Mouse (Mus musculus): ENCODE measurements at regions not wholly inside any gene's neighbourhood (a gene's known extent, or its start where the extent isn't known, plus 50 kb on each side); places are given as distances from the start of the nearest gene placed in this dataset.

GRCm38 (mm10) chr19:15513197-15513596 is 433.9 kb downstream of the Psat1 start:
- 73% methylated on average over 4 of the region's 4 CpGs for WGBS
- no peak for DNase-seq (ENCODE audit: low read depth, low spot score)

DNA sequence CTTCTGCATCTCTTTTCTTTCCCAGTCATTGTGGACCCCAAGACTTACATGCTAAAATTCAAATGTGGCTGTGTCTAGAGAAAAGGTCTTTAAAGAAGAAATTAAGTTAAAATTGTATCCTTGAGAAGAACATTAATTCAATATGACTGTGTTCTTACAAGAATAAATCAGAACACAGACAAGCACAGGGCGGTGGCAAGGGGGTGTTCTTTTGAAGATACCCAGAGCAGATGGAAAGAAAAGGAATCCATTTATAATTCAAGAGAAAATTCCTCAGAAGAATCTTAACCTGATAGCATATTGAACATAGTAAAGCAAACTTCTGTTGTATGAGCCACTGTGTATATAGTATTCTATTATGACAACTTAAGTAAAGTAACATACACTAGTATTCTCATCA is 436.7 kb downstream of the Psat1 start:
- WGBS = 90% methylated on average over 1 of the region's 1 CpGs

DNA sequence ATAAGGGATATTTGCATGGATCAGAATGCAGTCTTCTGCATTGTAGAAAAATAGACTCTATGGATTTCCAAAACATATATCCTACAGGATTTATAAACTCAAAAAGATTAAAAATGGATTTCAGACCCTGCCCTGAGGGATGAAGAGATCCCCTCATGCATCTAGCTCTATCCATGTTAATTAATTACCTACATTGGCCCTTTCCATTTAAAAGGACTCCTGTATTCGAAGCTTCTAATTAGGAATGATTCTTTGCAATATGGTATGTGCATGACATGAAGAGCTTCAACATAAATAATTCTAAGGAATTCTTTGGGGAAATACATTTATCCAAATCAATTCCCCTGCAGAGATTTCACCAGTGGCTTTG is 444.2 kb downstream of the Psat1 start:
- DNase-seq (ENCODE audit: low read depth, low spot score) = no peak
- 82% methylated on average over 1 of the region's 1 CpGs for WGBS

More for the DNA sequence above, 436.7 kb downstream of the Psat1 start:
- DNase-seq (ENCODE audit: low read depth, low spot score) = no peak

GRCm38 (mm10) chr19:15502315-15502984 is 444.7 kb downstream of the Psat1 start:
- no peak for DNase-seq (ENCODE audit: low read depth, low spot score)
- 84% methylated on average over 9 of the region's 9 CpGs for WGBS

DNA sequence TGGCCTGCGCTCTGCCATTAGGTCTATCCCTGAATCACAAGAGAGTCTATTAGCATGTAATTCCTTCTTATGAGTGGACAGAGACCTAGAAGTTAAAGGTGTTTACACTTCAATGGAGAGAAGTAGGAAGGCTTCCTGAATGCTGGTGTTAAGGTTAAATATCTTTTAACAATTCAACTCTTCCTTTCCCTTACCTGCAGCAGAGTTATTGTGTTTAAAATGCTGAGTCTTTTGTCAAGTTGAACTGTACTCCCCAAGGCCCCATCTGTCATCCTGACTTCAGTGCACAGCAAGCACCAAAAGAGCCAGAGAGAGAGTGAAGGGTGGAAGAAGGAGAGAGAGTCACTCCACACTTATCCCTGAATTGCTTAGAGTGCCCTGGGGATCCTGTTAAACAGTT is 451.6 kb downstream of the Psat1 start:
- 100% methylated on average over 1 of the region's 1 CpGs for whole genome bisulfite sequencing

GRCm38 (mm10) chr19:15487576-15487975 is 459.6 kb downstream of the Psat1 start:
- no peak for DNase-seq (ENCODE audit: low read depth, low spot score)
- 85% methylated on average over 5 of the region's 5 CpGs for WGBS

More for the DNA sequence above, 451.6 kb downstream of the Psat1 start:
- no peak for DNase-seq (ENCODE audit: low read depth, low spot score)

DNA sequence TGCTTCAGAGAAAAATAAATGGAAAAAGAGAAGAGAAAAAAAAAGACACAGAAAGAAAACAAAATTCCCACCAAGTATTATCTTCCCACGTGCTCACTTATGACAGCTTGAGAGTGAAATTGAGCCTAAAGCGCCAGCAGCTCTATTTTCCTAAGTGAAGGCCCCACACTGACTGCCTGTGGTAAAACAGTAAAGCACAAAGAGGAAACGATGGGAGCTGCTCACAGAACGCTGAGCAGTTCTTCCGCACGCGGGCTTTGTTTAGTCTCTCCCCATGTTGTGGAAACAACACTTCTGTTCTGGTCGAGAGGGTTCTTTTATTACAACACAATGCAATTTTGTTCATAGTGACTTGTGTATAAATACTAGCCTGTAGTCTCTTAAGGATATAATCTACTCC is 465.5 kb downstream of the Psat1 start:
- no peak for DNase-seq (ENCODE audit: low read depth, low spot score)
- 46% methylated on average over 8 of the region's 8 CpGs for WGBS

GRCm38 (mm10) chr19:15469541-15469940 is 477.6 kb downstream of the Psat1 start:
- DNase-seq (ENCODE audit: low read depth, low spot score) = no peak
- WGBS = 69% methylated on average over 10 of the region's 10 CpGs

GRCm38 (mm10) chr19:15466713-15467112 is 480.4 kb downstream of the Psat1 start:
- DNase-seq (ENCODE audit: low read depth, low spot score) = no peak
- 80% methylated on average over 8 of the region's 8 CpGs for WGBS

DNA sequence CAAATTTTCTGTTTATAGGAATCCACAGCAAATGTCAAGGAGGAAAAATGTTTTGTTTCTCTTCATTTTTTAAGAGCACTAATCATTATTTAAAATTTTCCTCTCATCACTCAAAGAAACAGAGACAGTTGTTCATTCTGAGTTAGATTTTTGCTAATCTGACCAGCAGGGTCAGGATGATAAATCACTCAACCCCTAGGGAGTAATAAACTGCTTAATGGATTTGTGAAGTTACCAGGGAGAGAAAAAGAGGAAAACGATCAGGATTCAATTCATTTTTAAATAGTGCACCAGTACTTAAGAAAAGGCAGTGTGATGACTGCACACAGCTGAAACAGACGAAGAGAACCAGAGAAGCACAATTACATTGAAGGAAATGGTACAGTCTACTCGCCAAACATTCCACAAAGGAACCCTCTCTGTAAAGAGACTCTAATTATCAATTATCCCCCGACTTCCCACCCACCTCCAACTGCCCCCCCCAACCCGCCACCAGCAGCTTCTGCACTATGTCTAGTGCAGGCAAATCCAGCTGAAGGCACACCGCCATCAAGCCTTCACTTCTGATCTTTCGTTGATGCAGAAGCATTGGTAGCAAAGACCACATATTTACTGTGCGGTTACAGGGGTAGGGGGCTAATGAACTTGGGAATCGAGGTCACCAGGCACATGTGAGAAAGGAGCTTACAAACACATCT is 481.9 kb downstream of the Psat1 start:
- DNase-seq (ENCODE audit: low read depth, low spot score) = no peak
- 35% methylated on average over 9 of the region's 9 CpGs for WGBS

DNA sequence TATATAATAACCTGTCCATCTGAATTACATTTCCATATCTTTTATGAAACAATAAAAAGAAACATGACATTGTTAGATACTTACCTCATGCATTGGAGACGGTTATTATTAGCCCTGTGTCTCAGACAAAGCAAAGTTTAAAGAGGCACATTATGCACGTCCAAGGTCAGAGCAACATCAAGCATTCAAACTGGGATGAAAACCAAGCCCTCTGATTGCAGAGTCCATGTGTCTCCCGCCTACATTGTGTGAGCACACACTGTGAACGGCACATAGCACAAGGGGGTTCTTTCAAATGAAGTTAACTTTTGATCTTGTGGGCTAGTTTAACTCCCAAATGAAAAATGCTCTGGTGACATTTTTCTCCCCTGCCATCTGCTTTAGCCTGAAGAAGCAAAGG is 489.3 kb downstream of the Psat1 start:
- no peak for DNase-seq (ENCODE audit: low read depth, low spot score)
- WGBS = 36% methylated on average over 4 of the region's 4 CpGs

- no peak for DNase-seq (ENCODE audit: low read depth, low spot score)
- 26% methylated on average over 9 of the region's 9 CpGs for WGBS
Measured at GRCm38 (mm10) chr19:15456943-15457735, 490.0 kb downstream of the Psat1 start.

DNA sequence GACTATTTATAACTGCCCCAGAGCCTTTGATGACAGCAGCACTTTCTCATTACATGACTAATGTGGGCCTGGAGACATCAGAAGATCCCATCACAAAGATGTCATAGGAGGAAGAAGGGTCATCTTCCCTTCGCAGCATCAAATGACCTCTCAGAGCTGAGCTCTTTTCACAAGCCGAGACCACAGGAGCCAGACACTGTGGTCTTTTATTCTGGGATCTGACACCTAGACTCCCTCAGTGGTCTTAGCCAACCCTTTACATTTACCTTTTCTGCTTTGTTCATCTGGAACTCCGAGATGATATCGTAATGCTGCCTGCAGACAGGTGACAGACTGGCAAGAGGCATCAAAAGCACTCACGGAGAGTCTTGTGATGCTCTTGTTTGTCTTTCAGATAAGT is 498.1 kb downstream of the Psat1 start:
- 40% methylated on average over 5 of the region's 5 CpGs for WGBS
- no peak for DNase-seq (ENCODE audit: low read depth, low spot score)

DNA sequence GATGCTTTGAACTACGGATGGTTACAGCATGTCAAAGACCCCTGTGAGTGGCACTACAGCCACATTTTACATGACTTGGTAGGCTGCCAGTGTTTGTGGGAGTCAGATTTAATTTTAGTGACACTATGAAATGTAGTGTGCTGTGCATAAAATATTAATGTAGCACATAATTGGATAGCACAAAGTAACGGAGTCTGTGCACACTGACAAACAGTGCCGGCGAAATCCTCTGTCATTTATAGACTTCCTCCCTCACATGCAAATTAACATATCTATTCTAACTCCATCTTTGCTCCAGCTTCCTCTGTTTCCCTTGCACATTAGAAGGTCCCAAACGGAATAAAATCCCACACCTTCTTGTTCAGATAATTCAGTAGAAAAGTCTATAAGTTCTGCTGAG is 515.3 kb downstream of the Psat1 start:
- WGBS = 80% methylated on average over 5 of the region's 5 CpGs
- DNase-seq (ENCODE audit: low read depth, low spot score) = no peak

GRCm38 (mm10) chr19:15421311-15421710 is 525.8 kb downstream of the Psat1 start:
- WGBS = 39% methylated on average over 3 of the region's 3 CpGs
- no peak for DNase-seq (ENCODE audit: low read depth, low spot score)

- no peak for DNase-seq (ENCODE audit: low read depth, low spot score)
- 77% methylated on average over 3 of the region's 3 CpGs for WGBS
Measured at GRCm38 (mm10) chr19:15398624-15399023, 548.5 kb downstream of the Psat1 start.

GRCm38 (mm10) chr19:15371682-15372081 is 575.5 kb downstream of the Psat1 start:
- 34% methylated on average over 8 of the region's 8 CpGs for WGBS
- no peak for DNase-seq (ENCODE audit: low read depth, low spot score)

- 64% methylated on average over 2 of the region's 2 CpGs for WGBS
- DNase-seq (ENCODE audit: low read depth, low spot score) = no peak
Measured at GRCm38 (mm10) chr19:15366951-15367350, 580.2 kb downstream of the Psat1 start.

GRCm38 (mm10) chr19:15357181-15357580 is 590.0 kb downstream of the Psat1 start:
- 52% methylated on average over 3 of the region's 3 CpGs for WGBS
- no peak for DNase-seq (ENCODE audit: low read depth, low spot score)

DNA sequence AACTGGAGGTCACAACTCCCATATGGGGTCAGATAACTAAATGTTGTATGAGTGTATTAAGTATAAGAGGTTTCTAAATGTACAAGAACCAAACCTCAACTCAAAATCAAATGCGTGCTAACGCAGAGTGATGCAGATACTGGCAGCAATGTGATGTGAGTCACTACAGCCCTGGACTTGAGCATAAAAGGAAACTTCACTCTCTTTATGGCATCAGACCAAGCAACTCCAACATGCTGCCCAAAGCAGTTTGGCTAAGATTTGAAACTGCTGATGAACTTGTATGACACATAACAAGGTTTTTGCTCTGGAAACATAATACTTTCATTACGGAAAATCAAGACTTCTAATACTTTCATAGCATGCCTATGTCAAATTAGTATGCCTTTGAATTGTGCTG is 598.8 kb downstream of the Psat1 start:
- no peak for DNase-seq (ENCODE audit: low read depth, low spot score)
- 83% methylated on average over 3 of the region's 3 CpGs for WGBS

DNA sequence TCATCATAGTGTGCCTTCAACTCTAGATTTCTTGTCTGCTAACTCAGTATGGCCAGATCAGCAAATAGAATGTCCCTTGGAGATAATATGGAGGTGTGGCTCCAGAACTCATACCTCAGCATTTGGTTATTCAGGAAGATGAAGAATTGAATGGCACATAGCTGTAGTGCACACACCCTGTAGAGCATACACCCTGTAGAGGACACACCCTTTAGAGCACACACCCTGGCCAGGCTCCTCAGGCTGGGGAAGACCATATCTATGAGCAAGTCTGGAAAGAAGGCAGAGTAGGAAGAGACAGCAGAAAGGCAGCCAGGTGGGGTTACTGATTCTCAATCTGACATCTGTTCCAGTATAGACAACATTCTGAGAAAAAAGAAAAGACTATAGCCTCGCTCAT is 604.9 kb downstream of the Psat1 start:
- DNase-seq (ENCODE audit: low read depth, low spot score) = no peak
- 73% methylated on average over 1 of the region's 1 CpGs for whole genome bisulfite sequencing

Data from large intestine, adult 2 months (tissue).